Mouse (Mus musculus) lung, postnatal 0 days (tissue): Measurements from ENCODE around the gene Gm9639.

Source experiments
- CTCF ChIP-seq: IDR thresholded peaks from 2 replicates; pipeline ENCODE4 v1.5.1; 2016; ENCODE audit warnings: antibody characterized with exemption, mild to moderate bottlenecking
- EP300 ChIP-seq: IDR thresholded peaks from 2 replicates; pipeline ENCODE4 v1.6.1; 2016; ENCODE audit warnings: antibody characterized with exemption, mild to moderate bottlenecking, control low read depth

- TF ChIP-seq CTCF (no peak), EP300 (no peak)
These were observed 6.3 kb downstream of the Gm9639 start for GRCm38 (mm10) chr10:77788621-77789020.
